Mouse (Mus musculus) G1E (cell line): ENCODE results near the gene Isy1.

Source experiments
- CTCF ChIP-seq: IDR thresholded peaks from 2 replicates; pipeline ENCODE4 v1.5.1; 2012; ENCODE audit warnings: low read depth, low read length, inconsistent platforms, mixed read lengths
- GATA1 ChIP-seq: IDR thresholded peaks from 2 replicates; pipeline ENCODE4 v1.6.1; 2012; ENCODE audit warnings: borderline replicate concordance, low read length, inconsistent platforms, mixed read lengths
- POLR2AphosphoS5 ChIP-seq: IDR thresholded peaks from 2 replicates; pipeline ENCODE4 v1.6.1; 2012; ENCODE audit warnings: low read depth, low read length, inconsistent platforms; ENCODE audit not compliant: insufficient replicate concordance

DNA sequence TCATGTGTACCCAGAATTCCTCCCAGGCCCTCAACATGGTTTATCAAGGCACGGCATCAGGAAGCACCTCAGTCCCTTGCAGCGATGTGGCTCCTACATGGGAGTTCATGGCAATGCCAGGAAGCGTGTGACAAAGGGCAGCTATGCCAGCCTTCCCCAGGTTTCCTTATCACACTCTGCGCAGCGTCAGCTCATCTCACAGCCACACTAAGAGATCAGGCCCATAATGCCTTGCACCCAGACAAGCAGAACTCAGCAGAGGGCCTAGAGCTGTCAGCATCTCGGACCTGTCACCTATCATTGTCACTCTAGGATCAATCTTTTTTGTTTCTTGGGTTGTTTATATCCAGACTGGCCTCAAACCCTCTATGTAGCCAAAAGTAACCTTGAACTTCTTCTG lies 39.0 kb downstream of the Isy1 start:
- TF ChIP-seq CTCF (no peak), GATA1 (no peak), POLR2AphosphoS5 (no peak)
